Mouse (Mus musculus): Measurements from ENCODE around the gene Parn.
"Not testable (repeated sequence)": the region's sequence is repeated elsewhere in the genome, so short reads cannot be mapped to it uniquely, and the experiment has no call there.

Gene Parn

DNA sequence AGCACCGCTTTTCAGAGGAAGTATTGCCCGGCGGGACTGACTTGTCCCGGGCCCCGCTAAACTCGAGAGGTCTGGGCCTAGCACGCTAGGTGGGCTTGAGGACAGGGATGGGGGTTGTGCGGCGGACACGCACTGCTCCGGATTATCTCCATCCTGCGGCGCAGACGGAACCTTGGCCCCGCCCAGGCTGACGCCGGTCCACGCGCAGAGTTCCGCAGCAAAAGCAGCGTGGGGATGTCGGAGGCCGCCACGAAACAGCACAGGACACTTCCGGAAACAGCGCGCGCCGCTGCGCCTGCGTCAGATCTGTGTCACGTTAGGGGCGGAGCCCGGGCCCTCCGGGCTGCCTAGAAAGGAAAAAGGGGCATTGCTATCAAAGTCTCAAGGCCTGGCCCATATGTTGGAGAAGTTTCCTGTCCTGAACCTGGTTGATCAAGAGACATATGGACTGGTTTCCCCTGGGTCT lies at the start of gene Parn:
TSS of gene Parn (minus strand) at position 293 of the 466 bp plus-strand sequence.
- DNase-seq (ENCODE audit: low spot score in 2 of 2) = peak; percentile 86 to 92

DNA sequence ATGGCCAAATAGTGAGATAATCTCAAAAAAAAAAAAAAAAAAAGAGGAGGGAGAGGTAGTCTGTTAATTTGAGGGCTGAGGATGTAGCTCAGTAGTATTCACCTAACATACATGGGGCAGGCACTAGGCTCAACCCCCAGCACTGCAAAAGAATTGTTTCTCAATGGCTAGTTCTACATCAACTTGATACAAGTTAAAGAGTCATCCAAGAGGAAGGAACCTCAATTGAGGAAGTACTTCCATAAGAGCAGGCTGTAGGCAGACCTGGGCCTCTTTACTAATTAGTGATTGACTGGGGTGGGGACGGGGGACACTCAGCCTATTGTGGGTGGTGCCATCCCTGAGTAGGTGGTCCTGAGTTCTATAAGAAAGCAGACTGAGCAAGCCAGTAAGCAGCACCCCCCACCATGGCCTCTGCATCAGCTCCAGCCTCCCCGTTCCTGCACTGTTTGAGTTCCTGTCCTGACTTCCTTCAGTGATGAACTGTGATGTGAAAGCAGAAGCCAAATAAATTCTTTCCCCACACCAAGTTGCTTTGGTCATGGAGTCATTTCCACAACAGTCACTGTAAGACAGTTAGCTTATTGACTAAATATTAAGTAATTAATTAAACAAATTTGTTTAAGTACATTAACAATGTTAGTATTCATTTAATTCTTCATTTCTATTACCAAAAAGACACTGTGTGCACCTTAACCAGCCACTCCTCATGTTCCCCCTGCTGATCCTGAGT lies 49.0 kb upstream of the Parn start:
- no peak for DNase-seq (ENCODE audit: low spot score in 2 of 2)

DNA sequence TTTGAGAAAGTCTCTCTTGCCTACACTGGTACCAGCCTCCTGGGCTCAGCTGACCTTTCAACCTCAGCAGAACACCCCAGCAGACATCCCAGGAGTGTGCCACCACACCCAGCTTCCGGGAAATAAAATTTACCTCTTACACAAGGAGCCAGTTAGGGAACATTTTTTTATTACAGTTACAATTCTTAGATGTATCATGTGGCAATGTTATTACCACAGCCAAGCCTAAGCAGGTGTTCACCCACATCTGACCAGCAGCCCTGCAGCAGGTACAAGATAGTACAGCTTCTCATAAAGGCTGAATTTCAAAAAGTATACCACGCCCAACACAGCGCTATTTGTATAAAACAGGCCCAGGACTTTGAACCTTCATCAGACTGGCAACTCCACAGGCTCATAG lies 46.9 kb upstream of the Parn start:
- DNase-seq (ENCODE audit: low spot score in 2 of 2) = no peak

DNA sequence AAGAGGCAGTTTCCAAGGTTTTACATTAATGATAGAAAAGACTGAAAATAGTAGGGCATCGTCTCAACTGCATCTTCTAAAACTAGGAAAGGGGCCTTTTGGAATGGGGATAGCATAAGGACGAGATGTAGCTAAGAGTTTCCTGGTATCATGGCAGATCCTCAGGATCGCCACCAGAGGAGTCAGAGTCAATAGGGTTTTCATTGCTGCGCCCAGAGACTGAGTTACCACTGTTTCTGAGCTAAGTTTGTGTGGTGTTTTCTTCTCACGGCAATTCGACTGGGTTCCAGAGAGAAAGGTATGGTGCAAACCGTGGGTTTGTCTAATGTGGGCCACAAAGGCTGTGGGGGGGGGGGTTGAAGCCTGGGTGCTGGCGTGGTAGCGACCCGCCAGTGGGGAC lies 36.7 kb upstream of the Parn start:
- DNase-seq (ENCODE audit: low spot score in 2 of 2) = no peak

DNA sequence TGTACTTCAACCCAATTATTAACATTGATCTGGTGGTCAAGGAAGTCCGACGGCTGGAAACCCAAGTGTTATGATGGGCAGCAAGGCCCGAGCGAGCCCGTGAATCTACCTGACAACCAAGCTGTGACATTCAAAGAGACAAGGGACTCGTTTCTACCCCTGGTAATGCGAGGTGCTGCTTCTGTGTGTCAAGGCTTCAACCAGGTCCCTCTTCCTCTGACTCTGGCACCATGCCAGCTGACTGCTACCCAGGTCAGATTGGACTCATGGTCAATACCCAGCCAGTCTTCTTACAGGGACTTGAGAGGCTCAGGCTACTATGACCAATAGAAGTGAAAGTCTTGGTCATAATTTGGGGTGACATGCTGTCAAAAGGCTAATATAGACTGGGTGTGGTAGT lies 34.2 kb upstream of the Parn start:
- no peak for DNase-seq (ENCODE audit: low spot score in 2 of 2)

DNA sequence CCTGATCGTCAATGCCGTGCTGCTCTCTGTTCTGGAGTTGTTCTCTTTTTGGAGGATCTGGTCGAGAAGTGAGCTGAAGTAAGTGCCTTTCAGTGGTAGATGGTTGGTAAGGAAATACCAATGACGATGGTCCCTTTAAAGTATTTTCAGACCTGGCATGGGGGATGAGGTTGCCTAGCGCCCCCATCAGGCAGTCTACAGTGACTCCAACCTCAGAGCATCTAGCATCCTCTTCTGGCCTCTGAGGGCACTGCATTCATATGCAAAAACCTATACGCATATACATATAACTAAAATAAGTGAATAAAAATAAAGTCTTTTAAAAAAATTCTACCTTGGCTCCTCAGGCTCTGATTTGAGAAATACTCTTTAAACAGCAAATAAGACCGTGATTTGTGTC lies 31.0 kb upstream of the Parn start:
- DNase-seq (ENCODE audit: low spot score in 2 of 2) = no peak

DNA sequence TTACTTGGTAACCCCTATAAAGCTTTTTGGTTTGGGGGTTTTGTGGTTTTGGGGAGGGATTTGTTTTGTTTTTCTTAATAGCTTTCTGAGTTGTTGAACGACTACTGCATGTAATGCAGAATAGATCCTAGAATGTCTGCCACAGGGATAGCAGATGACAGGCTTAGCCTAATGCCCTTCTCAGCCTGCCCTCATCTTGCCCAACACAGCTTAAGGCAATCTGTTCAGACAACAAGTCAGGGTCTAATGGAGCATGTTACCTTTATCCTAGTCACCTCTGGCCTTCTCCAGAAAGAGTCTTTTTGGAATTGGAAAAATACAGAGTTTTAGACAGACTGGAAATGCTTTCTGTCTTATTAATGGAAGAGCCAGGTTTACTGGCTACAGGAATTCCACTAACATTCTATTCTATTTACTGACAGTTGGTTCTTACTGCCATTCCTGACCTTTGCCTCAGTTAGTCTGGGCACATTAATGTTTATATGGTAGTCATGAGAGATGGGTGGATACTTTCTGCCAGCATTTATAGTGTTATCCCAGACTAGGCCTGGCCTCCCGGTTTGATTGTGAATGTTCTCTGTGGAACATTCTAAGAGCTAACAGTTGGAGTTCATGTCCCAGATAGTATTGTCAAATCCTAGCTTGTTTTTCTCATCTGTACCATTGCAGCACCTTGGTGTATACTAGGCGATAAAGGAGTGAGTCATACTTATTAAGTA lies 10.8 kb upstream of the Parn start:
- no peak for DNase-seq (ENCODE audit: low spot score in 2 of 2)

DNA sequence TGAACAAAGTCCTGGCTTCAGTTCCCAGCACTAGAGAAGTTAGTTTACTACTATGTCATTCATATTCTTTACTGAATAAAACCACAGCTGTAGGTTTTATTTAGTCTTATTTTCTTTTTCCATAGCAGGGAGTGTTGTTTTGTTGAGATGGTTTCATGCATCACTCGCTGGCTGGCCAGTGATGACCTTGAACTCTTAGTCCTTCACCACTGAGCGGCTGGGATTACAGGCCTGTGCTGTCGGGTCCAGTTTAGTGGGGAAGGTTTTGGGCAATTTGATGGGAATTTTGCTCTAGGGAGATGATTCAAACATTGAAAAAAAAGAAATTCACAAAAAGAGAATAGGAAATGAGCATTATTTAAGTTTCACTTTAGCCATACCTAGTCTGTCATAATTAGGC lies 6.5 kb upstream of the Parn start:
- no peak for DNase-seq (ENCODE audit: low spot score in 2 of 2)

DNA sequence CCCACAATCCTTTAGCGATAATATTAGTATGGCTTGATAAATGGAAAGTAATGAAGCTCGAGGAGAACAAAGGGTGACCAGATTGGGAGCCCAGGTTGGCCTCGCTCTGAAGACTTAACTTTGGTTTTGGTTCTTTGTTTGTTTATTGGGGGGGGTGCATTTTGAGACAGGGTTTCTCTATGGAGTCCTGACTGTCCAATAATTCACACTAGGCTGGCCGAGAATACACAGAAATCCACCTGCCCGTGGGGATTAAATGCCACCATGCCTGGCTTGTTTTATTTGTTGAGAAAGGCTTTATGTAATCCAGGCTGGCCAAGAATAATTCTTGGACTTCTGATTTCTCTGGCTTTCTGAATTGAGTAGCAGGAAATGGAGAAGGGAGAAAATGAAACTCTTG lies 5.1 kb upstream of the Parn start:
- DNase-seq (ENCODE audit: low spot score in 2 of 2) = no peak

DNA sequence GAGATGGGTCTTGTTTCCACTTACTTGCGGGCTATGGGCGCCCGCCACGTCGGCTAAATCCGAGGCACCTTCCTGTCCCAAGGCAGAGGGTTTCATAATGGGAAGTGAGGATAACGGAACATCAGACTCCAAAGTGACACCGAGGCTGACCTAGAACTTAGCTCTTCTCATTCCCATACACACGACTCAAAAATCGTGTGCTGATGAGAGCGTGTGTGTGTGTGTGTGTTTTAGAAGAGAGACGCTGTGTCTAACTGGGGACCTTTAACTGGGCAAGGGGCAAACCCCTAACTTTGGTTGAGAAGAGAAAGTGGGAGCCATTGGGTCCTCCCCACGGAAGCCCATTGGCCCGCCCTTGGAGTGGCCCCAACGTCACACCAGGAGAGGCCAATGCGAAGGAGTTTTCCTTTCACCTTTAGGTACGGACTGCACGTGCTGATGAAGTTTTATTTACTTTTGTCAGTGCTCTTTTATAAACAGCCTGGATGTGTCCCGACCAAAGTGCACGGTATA lies 4.5 kb upstream of the Parn start:
- peak; percentile 17 to 24 for DNase-seq (ENCODE audit: low spot score in 2 of 2)

DNA sequence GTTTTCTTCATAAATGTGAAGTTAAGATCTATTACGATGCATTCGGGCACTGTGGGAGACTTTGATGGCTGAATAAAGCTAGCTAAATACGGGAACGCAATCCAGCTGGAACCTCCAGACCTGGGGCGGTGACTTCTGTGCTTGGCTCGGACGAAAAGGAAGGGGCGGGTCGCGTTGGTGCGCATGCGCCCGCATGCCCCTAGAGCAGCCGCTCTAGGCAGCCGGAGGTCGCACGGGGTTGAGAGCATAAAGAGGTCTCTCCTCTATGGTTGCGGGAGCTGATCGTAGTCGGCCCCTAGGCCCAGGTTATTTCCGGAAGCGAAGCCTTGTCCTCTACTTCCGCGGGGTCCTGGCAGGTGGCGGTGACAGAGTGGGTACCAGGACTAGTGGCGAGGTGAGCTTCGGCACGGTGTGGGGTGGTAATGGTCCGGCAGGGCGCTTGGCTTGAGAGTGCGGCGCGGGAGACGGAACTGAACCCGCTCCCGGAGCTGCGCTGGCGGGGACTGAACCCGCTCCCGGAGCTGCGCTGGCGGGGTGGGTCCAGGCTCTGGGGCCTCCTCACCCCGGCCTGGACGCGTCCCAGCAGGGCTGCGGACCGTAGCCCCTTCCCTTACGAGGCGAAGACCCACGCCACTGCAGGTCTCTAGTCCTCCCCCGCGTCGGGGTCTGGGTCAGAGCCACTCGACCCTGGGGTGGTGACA lies 3.9 kb upstream of the Parn start, which contains the start of the genes Bfar and 3110001I22Rik:
TSS of gene Bfar (plus strand) at position 174 of the 701 bp plus-strand sequence.
TSS of gene 3110001I22Rik (plus strand) at position 245 of the 701 bp plus-strand sequence.
- peak; percentile 82 to 83 for DNase-seq (ENCODE audit: low spot score in 2 of 2)

DNA sequence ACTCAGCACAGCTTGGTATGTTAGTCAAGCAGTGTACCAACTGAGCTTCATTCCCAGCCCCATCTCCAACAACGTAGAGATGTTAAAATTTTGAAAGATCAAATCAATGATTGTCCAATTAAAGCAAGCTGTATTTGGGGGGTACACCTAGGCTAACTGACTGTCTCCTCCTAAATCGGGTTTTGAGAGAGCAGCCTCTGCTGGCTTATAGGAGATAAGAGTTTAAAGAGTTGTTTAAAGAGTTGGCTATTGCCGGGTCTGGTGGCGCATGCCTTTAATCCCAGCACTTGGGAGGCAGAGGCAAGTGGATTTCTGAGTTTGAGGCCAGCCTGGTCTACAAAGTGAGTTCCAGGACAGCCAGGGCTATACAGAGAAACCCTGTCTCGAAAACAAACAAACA lies 2.9 kb upstream of the Parn start:
- DNase-seq (ENCODE audit: low spot score in 2 of 2) = not testable (repeated sequence)

DNA sequence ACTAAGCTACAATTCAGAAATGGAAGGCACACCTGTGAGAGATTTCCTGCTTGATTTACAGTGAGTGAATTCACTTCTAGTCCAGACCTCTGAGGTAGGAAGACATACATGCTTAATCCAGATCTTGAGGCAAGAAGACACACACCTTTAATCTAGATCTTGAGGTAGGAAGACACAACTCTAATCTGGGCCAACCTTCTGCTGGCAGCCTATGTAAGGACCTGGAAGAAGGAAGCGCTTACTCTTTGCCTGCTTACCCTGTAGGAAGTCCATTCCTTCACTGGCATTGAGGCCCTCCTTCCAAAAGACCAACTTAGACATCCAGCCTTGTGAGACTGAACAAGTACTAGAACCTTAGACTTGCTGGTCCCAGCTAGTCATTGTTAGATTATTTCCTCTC lies 1.3 kb upstream of the Parn start:
- DNase-seq (ENCODE audit: low spot score in 2 of 2) = no peak

DNA sequence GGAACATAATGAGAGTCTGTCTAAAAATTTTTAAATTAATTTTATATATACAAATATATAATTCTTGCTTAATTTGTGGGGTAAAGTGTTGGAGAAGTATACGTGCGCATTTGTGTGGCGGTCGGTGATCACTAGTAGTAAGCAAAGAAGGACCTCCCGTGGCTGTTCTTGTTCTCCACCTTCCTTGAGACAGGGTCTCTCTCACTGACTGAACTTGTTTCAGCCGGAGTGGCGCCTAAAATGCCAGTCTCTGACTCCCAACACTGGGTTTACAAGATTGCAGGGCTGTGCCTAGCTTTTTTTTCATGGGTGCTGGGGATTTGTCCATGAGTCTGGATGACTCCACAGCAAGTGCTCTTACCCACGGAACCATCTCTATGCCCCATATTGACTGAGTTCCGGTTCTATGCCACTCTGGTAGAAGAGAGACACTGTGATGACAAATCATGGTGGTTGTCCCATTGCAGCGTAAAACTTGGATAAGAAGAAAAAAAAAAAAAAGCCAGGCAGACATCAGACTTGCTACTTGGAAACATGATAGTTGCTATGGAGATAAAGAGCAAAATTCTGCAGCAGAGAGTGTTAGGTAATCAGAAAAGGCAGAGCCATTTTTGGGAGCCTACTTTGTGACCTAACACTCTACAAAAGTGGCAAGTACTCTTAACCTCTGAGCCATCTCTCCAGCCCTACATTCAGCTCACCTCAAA lies 585 bp upstream of the Parn start:
- no peak for DNase-seq (ENCODE audit: low spot score in 2 of 2)

DNA sequence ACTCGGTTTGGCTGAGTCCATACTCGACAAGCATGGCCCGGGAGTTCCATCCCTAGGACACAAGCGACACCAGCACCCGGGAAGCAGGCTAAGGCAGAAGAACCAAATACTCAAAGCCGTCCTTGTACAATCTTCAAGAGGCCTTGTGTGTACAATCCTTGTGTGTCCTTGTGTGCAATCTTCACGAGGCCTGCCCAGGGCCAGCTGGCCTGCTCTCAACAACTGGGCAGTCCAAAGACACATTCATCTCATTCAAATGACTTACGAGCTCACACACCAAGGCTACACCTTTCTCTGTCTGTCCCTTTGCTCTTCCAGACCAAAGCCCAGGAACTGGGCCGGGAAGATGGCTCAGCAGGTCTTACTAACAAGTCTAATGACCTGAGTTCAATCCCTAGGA lies 7.2 kb downstream of the Parn start:
- DNase-seq (ENCODE audit: low spot score in 2 of 2) = no peak

DNA sequence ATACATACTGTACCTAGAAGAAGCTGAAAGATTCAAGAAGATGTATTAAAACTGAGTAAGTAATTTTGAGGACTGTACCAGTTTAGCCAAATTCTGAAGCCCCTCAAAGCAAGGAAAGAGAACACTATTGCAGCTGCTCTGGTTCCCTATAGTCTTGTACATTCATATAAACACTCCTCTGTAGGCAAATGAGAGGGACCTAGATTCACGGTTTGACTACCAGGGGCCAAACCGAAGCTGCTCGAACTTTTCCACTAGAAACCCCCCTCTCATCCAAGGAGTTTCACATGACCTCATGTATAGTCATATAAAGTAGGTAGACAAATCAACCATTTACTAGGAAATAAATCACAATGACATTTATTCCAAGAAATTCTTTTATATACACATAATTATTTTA lies 9.1 kb downstream of the Parn start:
- no peak for DNase-seq (ENCODE audit: low spot score in 2 of 2)

DNA sequence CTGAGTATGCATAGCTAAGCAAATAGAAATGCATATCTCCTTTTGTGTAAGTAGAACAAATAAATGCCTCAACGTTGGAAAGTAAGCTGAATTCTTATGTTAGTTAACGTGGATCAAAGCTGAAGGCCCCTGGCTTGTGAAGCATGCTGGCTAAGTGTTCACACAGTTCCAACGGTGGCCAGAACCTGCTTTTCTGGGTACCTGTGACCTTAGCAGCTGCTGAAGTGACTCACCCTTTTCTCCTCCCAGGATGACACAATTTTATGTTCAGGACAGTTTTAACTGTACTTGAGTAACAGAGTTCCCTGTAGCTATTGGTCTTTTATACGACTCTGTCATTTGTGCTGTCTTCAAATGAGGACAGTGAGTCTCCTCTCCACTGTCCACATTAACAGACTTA lies 22.0 kb downstream of the Parn start:
- DNase-seq (ENCODE audit: low spot score in 2 of 2) = no peak

DNA sequence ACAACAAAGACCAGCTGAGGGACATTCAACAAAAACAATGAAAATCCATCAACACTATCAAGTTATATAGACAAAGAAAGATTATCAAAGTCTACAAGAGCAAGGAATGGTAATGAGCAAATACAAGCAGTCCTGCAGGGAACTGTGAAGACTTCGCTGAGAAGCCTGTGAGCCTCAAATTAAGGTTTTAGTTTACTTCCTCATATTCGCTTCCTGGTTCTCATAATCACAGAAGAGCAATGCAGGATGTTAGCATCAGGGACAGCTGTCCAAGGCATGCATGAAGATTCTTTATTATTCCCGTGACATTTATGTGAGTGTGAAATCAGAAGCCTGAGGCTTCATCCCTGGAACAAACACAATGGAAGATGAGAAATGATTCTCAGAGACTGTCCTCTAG lies 23.5 kb downstream of the Parn start:
- DNase-seq (ENCODE audit: low spot score in 2 of 2) = no peak

DNA sequence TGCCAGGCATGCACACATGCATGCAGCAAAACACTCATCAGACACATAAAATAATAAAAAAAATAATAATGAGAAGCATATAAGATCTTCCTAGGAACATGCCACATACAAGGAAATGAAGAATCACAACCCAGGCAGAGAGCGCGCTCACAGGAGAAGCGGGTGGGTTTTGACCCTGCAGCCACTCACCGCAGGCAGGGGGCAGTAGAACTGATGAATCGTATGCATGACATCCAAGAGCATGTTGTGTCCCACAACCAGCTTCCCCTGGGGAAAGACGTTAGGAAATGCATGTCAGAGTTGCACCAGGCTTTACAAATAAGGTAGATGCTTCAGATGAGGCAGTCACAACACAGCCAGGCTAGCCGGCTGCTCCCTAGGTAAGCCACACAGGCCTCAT lies 27.9 kb downstream of the Parn start:
- no peak for DNase-seq (ENCODE audit: low spot score in 2 of 2)

DNA sequence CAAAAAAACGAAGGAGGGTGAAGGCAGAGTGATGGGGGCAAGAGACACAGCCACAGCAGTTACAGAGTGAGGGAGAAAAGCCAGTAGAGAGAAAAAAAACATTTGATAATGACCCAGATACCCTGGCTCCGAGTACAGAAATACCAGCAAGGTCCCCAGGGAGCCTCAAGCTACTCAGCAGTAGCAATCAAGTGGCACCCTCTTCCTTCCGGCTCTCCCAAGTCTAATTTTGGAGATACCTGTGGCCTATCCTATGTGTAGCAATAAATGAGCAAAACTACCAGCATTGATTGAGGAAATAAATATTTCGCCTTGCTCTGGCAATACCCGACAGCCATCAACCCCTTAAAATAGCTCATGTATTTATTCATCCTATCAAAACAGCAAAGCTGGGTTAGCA lies 28.5 kb downstream of the Parn start:
- DNase-seq (ENCODE audit: low spot score in 2 of 2) = no peak

DNA sequence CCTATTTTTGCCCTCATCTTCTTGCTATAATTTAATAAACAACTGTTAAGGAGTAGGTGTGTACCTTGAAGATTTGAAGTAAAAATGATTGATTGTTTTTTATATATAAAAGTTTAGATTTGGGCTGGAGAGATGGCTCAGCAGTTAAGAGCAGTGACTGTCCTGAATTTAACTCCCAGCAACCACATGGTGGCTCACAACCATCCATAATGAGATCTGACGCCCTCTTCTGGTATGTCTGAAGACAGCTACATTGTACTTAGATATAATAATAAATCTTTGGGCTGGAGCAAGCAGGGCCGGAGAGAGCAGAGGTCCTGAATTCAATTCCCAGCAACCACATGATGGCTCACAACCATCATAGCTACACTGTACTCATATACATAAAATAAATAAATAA lies 29.8 kb downstream of the Parn start:
- not testable (repeated sequence) for DNase-seq (ENCODE audit: low spot score in 2 of 2)

DNA sequence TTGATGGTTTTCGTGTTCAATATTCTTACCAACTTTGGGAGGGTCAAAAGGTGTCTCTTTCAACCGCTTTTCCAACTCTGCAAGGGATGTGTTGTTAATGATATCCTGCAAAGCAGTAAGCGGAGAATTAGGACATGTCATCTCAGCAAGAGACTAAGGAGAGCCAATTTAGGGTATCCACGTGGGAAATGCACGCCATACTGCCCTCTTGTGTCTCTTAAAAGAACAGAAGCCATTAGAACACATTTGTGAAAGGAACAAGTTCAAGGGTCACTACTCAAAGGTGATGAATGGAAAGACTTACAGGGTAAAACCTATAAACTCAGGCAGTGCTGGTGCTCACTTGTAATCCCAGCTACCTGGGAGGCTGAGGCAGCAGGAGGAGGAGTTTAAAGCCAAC lies 39.6 kb downstream of the Parn start:
- DNase-seq (ENCODE audit: low spot score in 2 of 2) = no peak

Data from frontal cortex, postnatal 14 days (tissue).